Mouse (Mus musculus) liver, adult 2 months (tissue): ENCODE data around the gene AW011738.
A peak's percentile ranks its signal among the peaks of the same experiment; 100 is the strongest.

Experiments used
- CTCF ChIP-seq: fragments of 200-500 bp; IDR thresholded peaks from 2 replicates; pipeline ENCODE4 v1.5.1; 2011; ENCODE audit warnings: low read depth, low read length, control low read depth
- POLR2A ChIP-seq: fragments of 200-500 bp; IDR thresholded peaks from 2 replicates; pipeline ENCODE4 v1.6.1; 2011; ENCODE audit warnings: low read length, control low read depth; ENCODE audit not compliant: insufficient read depth; ENCODE audit errors: extremely low read depth

GRCm38 (mm10) chr4:156235808-156236533, 32.9 kb downstream of the AW011738 start, which contains the start of gene Noc2l:
- TF ChIP-seq CTCF (no peak), POLR2A (peak; percentile 51; the same call in 1 of the 2 replicates)
